Mouse (Mus musculus) cortical plate, adult 2 months (tissue): ENCODE results near the gene Serpinb6d. TPM values are rescaled to one million over a fixed set of nuclear protein-coding genes. Genes with fewer than 3 reads are reported as not detected.

ENCODE experiments used
- H3K27ac ChIP-seq: fragments of 200-500 bp; 2 replicates; pipeline ENCODE4 v1.5.1; 2012; ENCODE audit warnings: low read length, control low read depth, inconsistent platforms; ENCODE audit not compliant: insufficient read depth
- H3K4me1 ChIP-seq: fragments of 200-500 bp; 2 replicates; pipeline ENCODE4 v1.6.1; 2011; ENCODE audit warnings: low read length; ENCODE audit not compliant: control insufficient read depth, insufficient read depth
- H3K4me3 ChIP-seq: fragments of 200-500 bp; 2 replicates; pipeline ENCODE4 v1.5.1; 2011; ENCODE audit warnings: mild to moderate bottlenecking, low read length, control low read depth; ENCODE audit not compliant: insufficient read depth
- CTCF ChIP-seq: fragments of 200-500 bp; IDR thresholded peaks from 2 replicates; pipeline ENCODE4 v1.5.1; 2011; ENCODE audit warnings: mild to moderate bottlenecking, control low read depth, low read length; ENCODE audit not compliant: insufficient read depth; ENCODE audit errors: extremely low read depth
- POLR2A ChIP-seq: fragments of 200-500 bp; IDR thresholded peaks from 2 replicates; pipeline ENCODE4 v1.6.1; 2011; ENCODE audit warnings: mild to moderate bottlenecking, low read length, control low read depth; ENCODE audit not compliant: insufficient read depth; ENCODE audit errors: extremely low read depth
- polyA plus RNA-seq: library from polyadenylated mRNA; depleted of rRNA; stranded (reverse); fragments of >200 nt; gene quantifications from 2 replicates; pipeline ENCODE4 v1.2.3, GENCODE M21; 2012; rRNA removed

The Serpinb6d gene
- polyA plus RNA-seq: not detected in 2 replicates

- no peaks in the 10 kb centered on the region for H3K4me1 ChIP-seq
- no peak for TF ChIP-seq CTCF
- TF ChIP-seq POLR2A: no peak
- H3K27ac ChIP-seq: no peak within 1 kb of the TSS
- H3K4me3 ChIP-seq: no peak within 1 kb of the TSS
Measured at GRCm38 (mm10) chr13:33661105-33661504, at the start of gene Serpinb6d. Gene Serpinb6d (plus strand): TSS chr13:33661405.

GRCm38 (mm10) chr13:33622921-33623320, 38.3 kb upstream of the Serpinb6d start:
- H3K4me3 ChIP-seq: no peak overlapping the region
- no peaks in the 10 kb centered on the region for H3K4me1 ChIP-seq
- no peak overlapping the region for H3K27ac ChIP-seq
- TF ChIP-seq POLR2A (no peak), CTCF (no peak)

- Histone ChIP-seq H3K4me1 (no peaks in the 10 kb centered on the region), H3K27ac (no peak overlapping the region), H3K4me3 (no peak overlapping the region)
- TF ChIP-seq POLR2A (no peak), CTCF (no peak)
Measured at GRCm38 (mm10) chr13:33642540-33642939, 18.7 kb upstream of the Serpinb6d start.

- TF ChIP-seq CTCF (no peak), POLR2A (no peak)
- H3K4me3 ChIP-seq: no peak overlapping the region
- H3K27ac ChIP-seq: no peak overlapping the region
- no peaks in the 10 kb centered on the region for H3K4me1 ChIP-seq
Measured at GRCm38 (mm10) chr13:33662550-33662949, 1.3 kb downstream of the Serpinb6d start.

GRCm38 (mm10) chr13:33720296-33720695, 59.1 kb downstream of the Serpinb6d start:
- H3K27ac ChIP-seq: no peak overlapping the region
- H3K4me3 ChIP-seq: no peak overlapping the region
- no peaks in the 10 kb centered on the region for H3K4me1 ChIP-seq
- TF ChIP-seq POLR2A: no peak
- no peak for TF ChIP-seq CTCF

Other genes starting within 250 kb of the Serpinb6d start
- gene Serpinb9g, start 176.6 kb upstream of the Serpinb6d start, polyA plus RNA-seq: not detected in 2 replicates
- not detected in 2 replicates for gene Serpinb6e, start 182.0 kb downstream of the Serpinb6d start, polyA plus RNA-seq
- gene Serpinb6c, start 244.3 kb downstream of the Serpinb6d start, polyA plus RNA-seq: 0.28 and 0.44 TPM in 2 replicates